Mouse (Mus musculus): ENCODE measurements around the gene Bst1. TPM values are rescaled to one million over a fixed set of nuclear protein-coding genes. Genes with fewer than 3 reads are reported as not detected.
A peak's percentile ranks its signal among the peaks of the same experiment; 100 is the strongest.

The Bst1 gene
- total RNA-seq (2017), result not detected in 2 replicates

- peak; percentile 89 for ATAC-seq (replicated peaks; ENCODE audit: low read depth, poor library complexity, severe bottlenecking)
Measured at GRCm38 (mm10) chr5:43818695-43819094, at the start of gene Bst1. Bst1 (plus strand) TSS chr5:43818885.

DNA sequence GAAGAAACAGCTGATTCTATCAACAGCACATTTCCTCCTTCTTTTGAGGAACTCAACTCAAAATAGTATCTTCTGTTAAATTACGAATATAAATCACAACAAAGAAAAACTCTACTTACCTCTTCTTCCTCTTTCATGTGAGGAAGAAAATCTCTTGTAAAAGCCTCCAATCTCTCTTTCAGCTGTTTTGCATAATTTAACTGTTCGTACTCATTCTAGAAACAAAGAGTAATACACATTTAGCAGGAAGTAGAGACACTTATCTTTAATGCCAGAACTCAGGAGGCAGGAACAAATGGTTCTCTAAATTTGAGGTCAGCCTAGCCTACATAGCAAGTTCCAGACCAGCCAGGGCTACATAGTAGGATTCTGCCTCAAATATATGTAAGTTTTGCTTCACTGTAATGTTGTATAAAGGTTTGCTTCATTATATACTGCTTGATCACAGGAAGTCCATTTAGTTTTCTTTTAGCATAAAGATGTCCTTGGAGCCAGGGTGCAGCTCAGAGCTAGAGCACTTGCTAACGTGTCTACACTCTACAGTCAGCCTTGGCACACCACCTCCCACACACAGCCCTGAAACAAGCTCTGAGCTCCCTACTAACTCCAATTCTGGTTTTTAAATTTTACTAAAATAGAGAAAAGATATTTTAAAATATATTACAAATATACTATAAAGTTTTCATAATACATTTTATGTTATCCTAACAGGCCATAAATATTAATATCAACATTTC lies 47.9 kb upstream of the Bst1 start:
- peak; percentile 85 for ATAC-seq (replicated peaks; ENCODE audit: low read depth, poor library complexity, severe bottlenecking)

GRCm38 (mm10) chr5:43771555-43771954 lies 47.1 kb upstream of the Bst1 start:
- 0 out of 2 replicates have a peak, but pooled peaks have one; percentile 20 for ATAC-seq (replicated peaks; ENCODE audit: low read depth, poor library complexity, severe bottlenecking)

- no peak for ATAC-seq (replicated peaks; ENCODE audit: low read depth, poor library complexity, severe bottlenecking)
Measured at GRCm38 (mm10) chr5:43776407-43776806, 42.3 kb upstream of the Bst1 start.

- ATAC-seq (replicated peaks; ENCODE audit: low read depth, poor library complexity, severe bottlenecking), result no peak
Measured at GRCm38 (mm10) chr5:43776993-43777392, 41.7 kb upstream of the Bst1 start.

GRCm38 (mm10) chr5:43778583-43778982 lies 40.1 kb upstream of the Bst1 start:
- no peak for ATAC-seq (replicated peaks; ENCODE audit: low read depth, poor library complexity, severe bottlenecking)

DNA sequence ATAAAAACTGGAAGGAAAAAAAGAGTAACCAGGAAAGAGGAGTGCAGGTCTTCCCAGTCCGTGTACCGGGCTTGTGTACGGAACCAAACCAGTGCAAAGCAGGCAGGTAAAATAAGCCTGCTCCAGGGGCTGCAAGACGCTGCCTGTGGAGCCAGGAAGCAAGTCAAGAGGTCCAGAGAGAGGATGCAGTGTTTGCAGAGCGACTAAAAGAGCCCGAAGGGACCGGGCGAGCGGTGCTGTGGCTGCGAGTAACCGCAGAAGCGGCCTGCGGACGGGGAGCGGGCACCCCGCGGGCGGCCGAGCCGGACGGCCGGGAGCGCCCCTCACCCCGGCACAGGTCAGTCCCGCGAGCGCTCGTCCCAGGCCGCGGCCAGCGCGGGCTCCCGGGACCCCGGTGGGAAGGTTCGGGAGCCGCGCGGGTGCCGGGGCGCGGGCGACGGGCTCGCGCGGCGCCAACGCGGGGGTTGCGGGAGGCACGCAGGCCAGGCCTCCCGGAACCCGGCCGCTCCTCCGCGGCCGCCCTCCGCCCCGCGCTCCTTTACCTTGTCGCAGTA lies 37.2 kb upstream of the Bst1 start:
- peak; percentile 24; the same call in 1 of the 2 replicates for ATAC-seq (replicated peaks; ENCODE audit: low read depth, poor library complexity, severe bottlenecking)

DNA sequence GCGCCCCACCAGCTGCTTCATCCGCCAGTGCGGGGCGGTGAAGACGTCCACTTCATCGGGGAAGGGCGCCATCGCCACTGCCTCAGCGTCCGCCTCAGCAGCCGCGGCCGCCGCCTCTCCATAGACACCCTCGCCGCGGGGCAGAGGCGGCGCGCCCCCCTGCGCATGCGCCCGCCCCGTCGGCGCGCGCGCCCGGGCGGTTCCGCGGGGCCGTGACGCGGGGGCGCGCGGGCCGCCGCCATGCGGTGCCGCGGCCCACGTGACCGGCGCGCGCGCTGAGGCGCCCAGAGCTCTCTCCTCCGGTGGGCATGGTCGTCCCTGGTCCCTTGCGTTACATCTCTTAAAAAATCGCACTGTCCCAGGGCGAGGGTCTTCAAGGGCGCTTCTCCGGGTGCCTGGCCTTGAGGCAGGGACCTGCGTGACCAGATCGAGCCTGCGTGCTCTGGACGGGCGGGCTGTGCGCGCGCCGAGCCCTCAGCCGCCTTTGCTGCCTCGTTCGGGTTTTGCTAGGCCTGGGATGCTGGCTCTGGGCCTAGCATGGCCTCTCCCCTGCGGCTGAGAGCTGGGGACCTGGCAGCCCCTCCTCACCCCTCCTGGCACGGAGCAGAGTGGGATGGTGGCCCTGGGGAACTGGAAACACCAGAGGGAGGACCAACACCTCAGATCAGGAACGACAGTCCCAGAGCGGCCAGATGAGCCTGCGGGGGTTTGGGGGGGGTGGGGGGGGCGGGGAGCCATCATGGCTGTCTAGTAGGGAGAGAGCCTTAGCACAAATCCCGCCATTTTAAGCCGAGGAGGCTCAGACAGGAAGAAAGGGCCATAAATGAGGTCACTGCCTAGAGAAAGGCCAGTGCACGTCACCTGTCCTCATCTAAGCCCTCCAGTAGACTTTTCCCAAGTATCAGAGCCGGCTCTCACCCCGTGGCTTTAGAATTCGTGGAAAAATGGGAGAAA lies 36.4 kb upstream of the Bst1 start:
- peak; percentile 67 for ATAC-seq (replicated peaks; ENCODE audit: low read depth, poor library complexity, severe bottlenecking)

DNA sequence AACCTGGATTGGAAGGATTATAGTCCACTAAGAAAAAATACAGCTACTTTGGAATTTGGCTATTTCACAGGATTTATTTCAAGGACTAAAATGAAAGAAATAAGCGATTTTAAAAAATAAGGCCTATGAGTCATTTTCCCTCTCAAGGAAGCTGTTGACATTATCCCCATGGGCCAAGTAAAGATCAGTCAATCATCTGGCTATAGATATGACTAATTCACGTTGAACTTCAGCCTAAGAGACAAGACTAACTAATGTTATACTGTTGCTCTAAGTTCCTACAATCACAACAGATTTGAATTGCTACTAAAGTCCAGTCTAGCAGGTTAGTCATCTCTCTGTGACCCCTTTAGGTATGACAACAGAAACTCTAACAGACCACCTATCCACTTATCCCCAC lies 34.7 kb upstream of the Bst1 start:
- ATAC-seq (replicated peaks; ENCODE audit: low read depth, poor library complexity, severe bottlenecking), result no peak

- peak; percentile 51 for ATAC-seq (replicated peaks; ENCODE audit: low read depth, poor library complexity, severe bottlenecking)
Measured at GRCm38 (mm10) chr5:43786607-43787006, 32.1 kb upstream of the Bst1 start.

DNA sequence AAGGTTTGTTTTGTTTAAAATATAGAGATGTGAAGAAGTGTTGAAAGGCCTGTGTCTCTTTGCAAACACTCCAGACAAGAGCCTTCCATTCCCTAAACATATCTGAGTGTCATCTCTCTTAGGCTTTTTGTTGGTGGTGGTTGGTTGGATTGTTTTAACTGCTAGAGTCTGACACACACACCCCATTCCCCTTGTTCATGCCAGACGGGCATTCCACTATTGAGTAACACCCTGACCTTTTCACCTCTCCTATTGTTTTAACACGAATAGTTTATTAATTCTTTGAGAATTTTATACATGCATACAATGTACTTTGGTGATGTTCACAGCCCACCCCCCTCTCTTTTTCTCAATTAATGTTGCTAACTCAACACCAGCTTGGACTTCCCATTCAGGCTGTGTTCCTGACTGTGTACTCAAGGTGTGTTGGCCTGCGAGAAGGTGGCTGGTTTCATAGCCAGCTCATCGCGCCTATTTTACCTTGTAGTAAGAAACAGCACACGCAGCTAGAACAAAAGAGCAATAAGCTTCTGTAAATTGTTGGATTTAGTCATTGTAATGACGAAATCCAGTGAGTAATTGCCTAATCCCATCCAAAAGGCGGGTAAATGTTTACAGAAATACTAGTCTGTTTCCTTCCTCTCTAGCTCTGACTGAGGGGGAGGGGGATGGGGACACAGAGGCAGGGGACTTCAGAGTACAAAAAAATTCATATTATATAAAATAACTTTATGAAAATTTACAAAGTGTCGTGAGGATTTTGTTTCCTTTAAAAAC lies 30.5 kb upstream of the Bst1 start:
- peak; percentile 45; the same call in 1 of the 2 replicates for ATAC-seq (replicated peaks; ENCODE audit: low read depth, poor library complexity, severe bottlenecking)

- no peak for ATAC-seq (replicated peaks; ENCODE audit: low read depth, poor library complexity, severe bottlenecking)
Measured at GRCm38 (mm10) chr5:43792354-43792753, 26.3 kb upstream of the Bst1 start.

DNA sequence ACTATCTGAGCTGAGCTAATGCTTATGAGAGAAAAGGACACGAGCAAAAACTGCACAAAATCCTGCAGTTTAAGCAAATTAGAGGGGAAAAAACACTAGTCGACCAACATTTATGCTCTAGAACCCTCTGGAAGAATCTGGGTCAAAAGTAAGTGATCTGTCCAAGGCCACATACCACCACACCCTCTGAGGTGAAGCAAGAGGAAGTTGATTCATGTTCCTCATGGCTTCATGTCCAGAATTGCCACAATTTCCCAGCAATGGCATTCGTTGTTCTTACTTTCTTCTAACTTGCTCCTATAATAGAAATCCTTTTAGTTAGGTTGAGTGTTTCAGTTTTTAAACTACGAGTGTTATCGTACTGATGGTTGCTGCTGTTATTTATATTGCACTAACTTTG lies 19.2 kb upstream of the Bst1 start:
- ATAC-seq (replicated peaks; ENCODE audit: low read depth, poor library complexity, severe bottlenecking), result peak; percentile 78

- no peak for ATAC-seq (replicated peaks; ENCODE audit: low read depth, poor library complexity, severe bottlenecking)
Measured at GRCm38 (mm10) chr5:43800700-43801099, 18.0 kb upstream of the Bst1 start.

DNA sequence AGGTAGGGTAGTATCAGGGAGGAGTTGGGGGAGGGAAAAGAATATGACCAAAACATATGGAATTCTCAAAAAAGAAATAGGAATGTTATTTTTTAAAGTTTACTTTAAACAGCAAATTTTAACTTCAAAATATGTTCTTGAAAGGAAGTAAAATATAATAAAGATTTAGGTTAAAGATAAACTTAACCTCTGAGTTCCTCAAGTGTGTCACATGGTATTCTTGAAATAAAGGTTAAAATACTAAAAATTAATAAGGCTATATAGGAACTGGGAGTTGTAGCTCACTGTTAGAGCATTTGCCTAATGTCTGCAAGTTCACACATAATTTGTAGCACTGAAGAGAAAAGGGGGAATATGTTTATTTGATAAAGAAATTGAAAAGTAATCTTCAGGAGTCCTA lies 17.4 kb upstream of the Bst1 start:
- no peak for ATAC-seq (replicated peaks; ENCODE audit: low read depth, poor library complexity, severe bottlenecking)

GRCm38 (mm10) chr5:43801798-43802197 lies 16.9 kb upstream of the Bst1 start:
- peak; percentile 50; the same call in 1 of the 2 replicates for ATAC-seq (replicated peaks; ENCODE audit: low read depth, poor library complexity, severe bottlenecking)

- ATAC-seq (replicated peaks; ENCODE audit: low read depth, poor library complexity, severe bottlenecking), result no peak
Measured at GRCm38 (mm10) chr5:43805401-43805800, 13.3 kb upstream of the Bst1 start.

DNA sequence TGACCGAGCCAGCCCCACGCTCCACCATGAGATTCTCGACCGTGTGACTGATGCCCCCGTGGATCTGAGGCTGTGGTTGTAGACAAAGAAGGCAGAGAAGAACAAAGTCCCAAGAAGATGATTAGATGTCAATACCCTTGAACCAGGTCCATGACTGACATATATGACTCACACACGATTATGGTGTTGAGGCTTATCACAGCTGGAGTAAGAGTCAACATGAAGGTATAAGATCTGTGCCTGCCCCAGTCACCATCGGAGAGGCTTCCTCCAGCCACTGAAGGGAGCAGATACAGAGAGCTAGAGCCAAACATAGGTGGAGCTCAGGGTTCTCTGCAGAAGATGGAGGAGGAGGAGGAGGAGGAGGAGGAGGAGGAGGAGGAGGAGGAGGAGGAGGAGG lies 12.3 kb upstream of the Bst1 start:
- no peak for ATAC-seq (replicated peaks; ENCODE audit: low read depth, poor library complexity, severe bottlenecking)

GRCm38 (mm10) chr5:43806914-43807313 lies 11.8 kb upstream of the Bst1 start:
- ATAC-seq (replicated peaks; ENCODE audit: low read depth, poor library complexity, severe bottlenecking), result peak; percentile 51

Data from common myeloid progenitor, adult 5-6 weeks (primary cell).